Mouse (Mus musculus) hindbrain, embryonic 13.5 days (tissue): Measurements from ENCODE around the gene Rplp0. TPM values are rescaled to one million over a fixed set of nuclear protein-coding genes. Genes with fewer than 3 reads are reported as not detected.

Source experiments
- ATAC-seq: fragments of 200-750 bp; cut with Nextera tagmentation; 2 replicates; pipeline ENCODE4 v1.8.0; 2017; ENCODE audit warnings: moderate TSS enrichment; ENCODE audit not compliant: low FRiP score
- H3K27ac ChIP-seq: fragments of 300-500 bp; sonication (generic); 2 replicates; pipeline ENCODE4 v1.5.1; 2015; ENCODE audit warnings: inconsistent platforms, mild to moderate bottlenecking, moderate library complexity
- H3K27me3 ChIP-seq: fragments of 300-500 bp; sonication (generic); 2 replicates; pipeline ENCODE4 v1.6.1; 2015; ENCODE audit warnings: mild to moderate bottlenecking, inconsistent platforms
- H3K36me3 ChIP-seq: fragments of 300-500 bp; sonication (generic); 2 replicates; pipeline ENCODE4 v1.6.1; 2015; ENCODE audit warnings: mild to moderate bottlenecking, inconsistent platforms
- H3K4me1 ChIP-seq: fragments of 300-500 bp; sonication (generic); replicated peaks from 2 replicates; pipeline ENCODE4 v1.6.1; 2015; ENCODE audit warnings: inconsistent platforms
- H3K4me2 ChIP-seq: fragments of 300-500 bp; sonication (generic); 2 replicates; pipeline ENCODE4 v1.6.1; 2015; ENCODE audit warnings: inconsistent platforms, mild to moderate bottlenecking, moderate library complexity
- H3K4me3 ChIP-seq: fragments of 300-500 bp; sonication (generic); 2 replicates; pipeline ENCODE4 v1.5.1; 2015; ENCODE audit warnings: mild to moderate bottlenecking, inconsistent platforms
- H3K9ac ChIP-seq: fragments of 300-500 bp; sonication (generic); 2 replicates; pipeline ENCODE4 v1.6.1; 2015; ENCODE audit warnings: mild to moderate bottlenecking, inconsistent platforms
- H3K9me3 ChIP-seq: fragments of 300-500 bp; sonication (generic); 2 replicates; pipeline ENCODE4 v1.6.1; 2016; ENCODE audit warnings: inconsistent platforms
- WGBS: fragments of 180-500 bp; shearing (Covaris S2); methylation state at CpG from one replicate; pipeline ENCODE4 v1.1.7; 2015; 5-methylcytosine and 5-hydroxymethylcytosine counted together
- polyA plus RNA-seq: library from polyadenylated mRNA; unstranded; fragments of >200 nt; fragmentation: Nextera tagmentation; extraction: Ambion mirVana; gene quantifications from 2 replicates; pipeline ENCODE4 v1.2.1, GENCODE M21; 2015

The Rplp0 gene
- polyA plus RNA-seq, 1 experiment from 2014 or later = 895 TPM

- Histone ChIP-seq H3K4me2 (no peak overlapping the region), H3K9me3 (no peaks in the 10 kb centered on the region), H3K27me3 (no peaks in the 10 kb centered on the region), H3K4me3 (no peak overlapping the region), H3K9ac (0 out of 2 replicates have a peak overlapping the region, but pooled peaks have one; percentile 29), H3K36me3 (peaks cover 42% of the 10 kb centered on the region), H3K27ac (peak overlapping the region; percentile 40), H3K4me1 (peaks cover 54% of the 10 kb centered on the region)
- no peak for ATAC-seq
- 77% methylated on average over 14 of the region's 14 CpGs for WGBS
These were observed 13.6 kb upstream of the Rplp0 start for GRCm38 (mm10) chr5:115545636-115546035.

DNA sequence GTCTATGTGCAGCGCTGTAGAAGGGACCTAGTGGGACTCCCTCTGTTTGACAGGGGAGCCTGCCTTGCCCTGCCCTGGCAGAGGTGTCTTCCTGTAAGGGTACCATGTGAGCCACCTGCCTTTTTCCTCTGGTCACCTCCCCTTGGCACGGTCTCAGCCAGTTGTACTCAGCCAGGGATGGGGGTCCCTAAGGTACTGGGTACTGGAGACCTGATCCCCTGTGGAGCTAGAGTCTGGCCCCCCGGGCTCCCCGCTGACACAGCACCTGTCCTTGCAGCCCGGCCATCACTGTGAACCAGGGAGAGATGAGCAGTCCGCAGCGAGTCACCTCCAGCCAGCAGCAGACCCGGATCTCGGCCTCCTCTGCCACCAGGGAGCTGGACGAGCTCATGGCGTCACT, 12.7 kb upstream of the Rplp0 start:
- H3K4me3 ChIP-seq = no peak overlapping the region
- H3K4me1 ChIP-seq = peaks cover 54% of the 10 kb centered on the region
- ATAC-seq = no peak
- peaks cover 46% of the 10 kb centered on the region for H3K36me3 ChIP-seq
- H3K9me3 ChIP-seq = no peaks in the 10 kb centered on the region
- no peak overlapping the region for H3K4me2 ChIP-seq
- peak overlapping the region; percentile 56 for H3K9ac ChIP-seq
- H3K27ac ChIP-seq = 0 out of 2 replicates have a peak overlapping the region, but pooled peaks have one; percentile 42
- no peaks in the 10 kb centered on the region for H3K27me3 ChIP-seq
- 69% methylated on average over 11 of the region's 11 CpGs for WGBS

- Histone ChIP-seq H3K9me3 (no peaks in the 10 kb centered on the region), H3K4me3 (no peak overlapping the region), H3K27ac (0 out of 2 replicates have a peak overlapping the region, but pooled peaks have one; percentile 42), H3K36me3 (peaks cover 50% of the 10 kb centered on the region), H3K9ac (peak overlapping the region; percentile 56), H3K4me2 (no peak overlapping the region), H3K4me1 (peaks cover 53% of the 10 kb centered on the region), H3K27me3 (no peaks in the 10 kb centered on the region)
- 39% methylated on average over 6 of the region's 6 CpGs for WGBS
- ATAC-seq = no peak
These were observed 12.3 kb upstream of the Rplp0 start for GRCm38 (mm10) chr5:115547014-115547413.

DNA sequence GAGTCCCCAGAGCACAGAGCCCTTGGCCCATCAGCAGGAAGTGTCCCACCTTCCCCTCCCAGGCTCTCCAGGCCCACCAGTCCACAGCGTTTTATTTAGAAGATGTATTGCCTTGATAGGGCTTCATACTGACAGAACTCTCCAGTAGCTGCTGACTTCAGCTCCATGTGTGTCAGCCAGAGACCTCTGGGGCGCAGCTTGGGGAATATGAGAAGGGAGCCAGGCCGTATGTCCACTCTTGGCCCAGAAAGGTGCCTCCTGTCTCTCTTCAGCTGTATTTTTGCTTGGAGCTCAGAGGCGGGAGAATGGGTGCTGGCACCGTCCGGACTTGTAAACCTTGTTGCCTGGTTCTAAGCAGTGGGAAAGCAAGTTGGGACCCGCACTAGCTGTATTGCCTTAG, 11.8 kb upstream of the Rplp0 start:
- peaks cover 54% of the 10 kb centered on the region for H3K36me3 ChIP-seq
- peak overlapping the region; percentile 56 for H3K9ac ChIP-seq
- H3K27ac ChIP-seq = peak overlapping the region; percentile 8; the same call in 1 of the 2 replicates
- no peaks in the 10 kb centered on the region for H3K27me3 ChIP-seq
- H3K4me1 ChIP-seq = peaks cover 49% of the 10 kb centered on the region
- no peak overlapping the region for H3K4me2 ChIP-seq
- H3K9me3 ChIP-seq = no peaks in the 10 kb centered on the region
- WGBS = 81% methylated on average over 7 of the region's 7 CpGs
- no peak overlapping the region for H3K4me3 ChIP-seq
- ATAC-seq = no peak

DNA sequence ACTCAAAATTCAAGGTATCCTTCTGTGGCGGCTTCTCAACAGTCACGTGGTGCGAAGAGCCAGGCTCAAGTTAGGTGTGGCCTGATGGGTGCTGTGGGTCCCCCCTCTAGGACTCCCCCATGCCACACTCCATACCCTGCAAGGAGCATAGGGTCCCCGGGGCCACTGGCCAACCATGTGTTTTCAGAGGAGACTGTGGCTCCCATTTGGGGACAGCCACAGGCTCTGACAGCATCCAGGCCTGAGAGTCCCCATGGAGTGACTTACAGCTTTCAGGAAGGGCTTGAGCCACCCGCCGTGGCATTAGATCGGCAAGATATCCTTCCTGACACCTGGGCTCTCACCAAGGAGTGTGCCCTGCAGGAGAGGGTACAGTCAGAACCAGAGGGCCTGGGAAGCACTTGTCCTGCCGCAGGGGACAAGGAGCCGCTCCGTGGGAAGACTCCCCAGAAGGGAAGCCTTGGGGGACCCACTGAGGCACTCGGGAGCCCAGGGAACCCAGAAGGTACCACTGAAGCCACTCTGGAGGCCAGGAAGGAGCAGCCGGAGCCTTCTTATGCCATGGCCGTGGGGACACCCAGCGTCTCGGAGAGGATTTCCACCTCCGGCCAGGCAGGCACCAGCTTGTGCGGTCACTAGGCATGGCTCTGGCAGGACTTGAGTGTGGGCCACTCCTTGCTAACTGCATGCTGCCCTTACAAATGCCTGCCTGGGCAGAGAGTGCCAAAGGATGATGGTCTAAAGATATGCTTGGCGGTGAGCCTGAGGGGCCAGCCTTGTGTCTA, 10.6 kb upstream of the Rplp0 start:
- H3K9me3 ChIP-seq = no peaks in the 10 kb centered on the region
- no peak overlapping the region for H3K9ac ChIP-seq
- no peak overlapping the region for H3K27ac ChIP-seq
- peaks cover 67% of the 10 kb centered on the region for H3K36me3 ChIP-seq
- no peak overlapping the region for H3K4me3 ChIP-seq
- peaks cover 36% of the 10 kb centered on the region for H3K4me1 ChIP-seq
- 92% methylated on average over 18 of the region's 18 CpGs for WGBS
- H3K4me2 ChIP-seq = no peak overlapping the region
- H3K27me3 ChIP-seq = no peaks in the 10 kb centered on the region
- ATAC-seq = no peak

- Histone ChIP-seq H3K4me1 (peaks cover 18% of the 10 kb centered on the region), H3K9ac (0 out of 2 replicates have a peak overlapping the region, but pooled peaks have one; percentile 8), H3K4me3 (no peak overlapping the region), H3K4me2 (no peak overlapping the region), H3K9me3 (no peaks in the 10 kb centered on the region), H3K27me3 (no peaks in the 10 kb centered on the region), H3K36me3 (peaks cover 67% of the 10 kb centered on the region), H3K27ac (no peak overlapping the region)
- no peak for ATAC-seq
- 85% methylated on average over 11 of the region's 11 CpGs for WGBS
These were observed 8.7 kb upstream of the Rplp0 start for GRCm38 (mm10) chr5:115550482-115551005.

- peaks cover 64% of the 10 kb centered on the region for H3K36me3 ChIP-seq
- no peak overlapping the region for H3K4me2 ChIP-seq
- ATAC-seq = no peak
- 77% methylated on average over 12 of the region's 12 CpGs for WGBS
- no peak overlapping the region for H3K27ac ChIP-seq
- no peak overlapping the region for H3K9ac ChIP-seq
- no peaks in the 10 kb centered on the region for H3K27me3 ChIP-seq
- H3K4me3 ChIP-seq = no peak overlapping the region
- peaks cover 14% of the 10 kb centered on the region for H3K4me1 ChIP-seq
- no peaks in the 10 kb centered on the region for H3K9me3 ChIP-seq
These were observed 7.9 kb upstream of the Rplp0 start for GRCm38 (mm10) chr5:115551386-115551785.

GRCm38 (mm10) chr5:115551799-115552198, 7.5 kb upstream of the Rplp0 start:
- no peaks in the 10 kb centered on the region for H3K9me3 ChIP-seq
- no peaks in the 10 kb centered on the region for H3K27me3 ChIP-seq
- no peak overlapping the region for H3K27ac ChIP-seq
- ATAC-seq = no peak
- no peak overlapping the region for H3K4me3 ChIP-seq
- peaks cover 62% of the 10 kb centered on the region for H3K36me3 ChIP-seq
- WGBS = 85% methylated on average over 13 of the region's 13 CpGs
- H3K9ac ChIP-seq = no peak overlapping the region
- H3K4me2 ChIP-seq = no peak overlapping the region
- peaks cover 9% of the 10 kb centered on the region for H3K4me1 ChIP-seq

DNA sequence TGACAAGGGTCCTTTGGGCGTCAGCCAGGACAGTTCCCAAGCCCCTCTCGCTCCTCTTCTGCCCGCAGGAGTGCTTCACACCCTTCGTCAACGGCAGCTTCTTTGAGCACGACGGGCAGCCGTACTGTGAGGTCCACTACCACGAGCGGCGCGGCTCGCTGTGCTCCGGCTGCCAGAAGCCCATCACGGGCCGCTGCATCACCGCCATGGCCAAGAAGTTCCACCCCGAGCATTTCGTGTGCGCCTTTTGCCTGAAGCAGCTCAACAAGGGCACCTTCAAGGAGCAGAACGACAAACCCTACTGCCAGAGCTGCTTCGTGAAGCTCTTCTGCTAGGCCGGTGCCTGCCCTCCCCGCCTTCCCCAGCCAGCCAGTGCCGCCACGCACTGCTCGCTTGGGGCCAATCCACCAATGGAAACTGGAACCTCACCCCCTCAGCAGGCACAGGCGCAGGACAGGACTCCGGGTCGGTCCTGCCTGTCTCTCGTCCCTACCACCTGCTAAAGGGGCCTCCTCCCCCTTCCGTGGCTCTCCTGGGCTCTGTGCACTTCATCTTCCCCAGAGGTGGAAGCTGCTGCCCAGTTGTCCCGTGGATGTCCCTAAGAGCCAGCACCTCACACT, 5.4 kb upstream of the Rplp0 start:
- no peak overlapping the region for H3K27ac ChIP-seq
- ATAC-seq = no peak
- peaks cover 3% of the 10 kb centered on the region; the same call in 1 of the 2 replicates for H3K4me1 ChIP-seq
- peaks cover 41% of the 10 kb centered on the region for H3K36me3 ChIP-seq
- no peaks in the 10 kb centered on the region for H3K27me3 ChIP-seq
- no peak overlapping the region for H3K4me2 ChIP-seq
- 84% methylated on average over 33 of the region's 33 CpGs for WGBS
- 0 out of 2 replicates have a peak overlapping the region, but pooled peaks have one; percentile 29 for H3K9ac ChIP-seq
- no peak overlapping the region for H3K4me3 ChIP-seq
- H3K9me3 ChIP-seq = no peaks in the 10 kb centered on the region

GRCm38 (mm10) chr5:115554536-115555291, 4.6 kb upstream of the Rplp0 start:
- Histone ChIP-seq H3K27me3 (no peaks in the 10 kb centered on the region), H3K4me3 (no peak overlapping the region), H3K4me2 (no peak overlapping the region), H3K9me3 (no peaks in the 10 kb centered on the region), H3K36me3 (peaks cover 38% of the 10 kb centered on the region), H3K4me1 (peaks cover 3% of the 10 kb centered on the region; the same call in 1 of the 2 replicates), H3K9ac (no peak overlapping the region), H3K27ac (no peak overlapping the region)
- no peak for ATAC-seq
- 92% methylated on average over 18 of the region's 18 CpGs for WGBS

- WGBS = 9% methylated on average over 8 of the region's 8 CpGs
- ATAC-seq = no peak
These were observed 3.0 kb upstream of the Rplp0 start for GRCm38 (mm10) chr5:115556217-115556616.

More at GRCm38 (mm10) chr5:115556217-115556616, 3.0 kb upstream of the Rplp0 start:
- Histone ChIP-seq H3K4me3 (no peak overlapping the region), H3K4me1 (peaks cover 16% of the 10 kb centered on the region), H3K9me3 (no peaks in the 10 kb centered on the region), H3K36me3 (peaks cover 38% of the 10 kb centered on the region), H3K27ac (no peak overlapping the region), H3K27me3 (no peaks in the 10 kb centered on the region), H3K9ac (no peak overlapping the region), H3K4me2 (no peak overlapping the region)
